Mouse (Mus musculus) myocyte (in vitro differentiated cells): ENCODE results near the gene Jmjd1c.

Experiments used
- CEBPB ChIP-seq: IDR thresholded peaks from 2 replicates; pipeline ENCODE4 v1.6.1; 2011; ENCODE audit warnings: mild to moderate bottlenecking, moderate library complexity; ENCODE audit not compliant: poor library complexity, insufficient read depth, severe bottlenecking
- E2F4 ChIP-seq: IDR thresholded peaks from one replicate; pipeline ENCODE4 v1.6.1; 2011; ENCODE audit warnings: mild to moderate bottlenecking, control low read depth, moderate library complexity; ENCODE audit not compliant: insufficient read depth
- MAX ChIP-seq: IDR thresholded peaks from one replicate; pipeline ENCODE4 v1.6.1; 2011; ENCODE audit warnings: low read depth, mild to moderate bottlenecking, control low read depth
- MYOD1 ChIP-seq, 3 experiments: IDR thresholded peaks; one replicate each; pipeline ENCODE4 v1.6.1; 2011; ENCODE audit warnings: control low read depth in 2 of 3, low read depth in 2 of 3, mild to moderate bottlenecking in 2 of 3, moderate library complexity in 1 of 3; ENCODE audit not compliant: insufficient read length in 2 of 3, control insufficient read depth in 1 of 3
- MYOG ChIP-seq, 3 experiments: IDR thresholded peaks; one replicate each; pipeline ENCODE4 v1.6.1; 2011; ENCODE audit warnings: control low read depth in 2 of 3, low read depth in 2 of 3, mild to moderate bottlenecking in 2 of 3; ENCODE audit not compliant: insufficient read length in 2 of 3, control insufficient read depth in 1 of 3, insufficient read depth in 1 of 3
- POLR2A ChIP-seq: IDR thresholded peaks from one replicate; pipeline ENCODE4 v1.6.1; 2011; ENCODE audit warnings: low read depth, mild to moderate bottlenecking, control low read depth, moderate library complexity; ENCODE audit not compliant: insufficient read length
- POLR2AphosphoS2 ChIP-seq: IDR thresholded peaks from one replicate; pipeline ENCODE4 v1.6.1; 2011; ENCODE audit warnings: low read depth, control low read depth; ENCODE audit not compliant: insufficient read length
- SRF ChIP-seq: IDR thresholded peaks from one replicate; pipeline ENCODE4 v1.6.1; 2011; ENCODE audit warnings: low read depth; ENCODE audit not compliant: control insufficient read depth, insufficient read length
- TCF12 ChIP-seq: IDR thresholded peaks from one replicate; pipeline ENCODE4 v1.6.1; 2011; ENCODE audit warnings: mild to moderate bottlenecking, control low read depth; ENCODE audit not compliant: poor library complexity, insufficient read depth, severe bottlenecking
- TCF3 ChIP-seq: IDR thresholded peaks from one replicate; pipeline ENCODE4 v1.6.1; 2011; ENCODE audit warnings: low read depth, control low read depth; ENCODE audit not compliant: insufficient read length
- USF1 ChIP-seq: IDR thresholded peaks from one replicate; pipeline ENCODE4 v1.6.1; 2011; ENCODE audit warnings: low read depth, mild to moderate bottlenecking, control low read depth, moderate library complexity

GRCm38 (mm10) chr10:67083446-67084166, 12.3 kb upstream of the Jmjd1c start:
- no peak for TF ChIP-seq POLR2A
- no peak for TF ChIP-seq CEBPB
- TF ChIP-seq USF1 = no peak
- no peak for TF ChIP-seq MAX
- no peak for TF ChIP-seq TCF12
- TF ChIP-seq E2F4 = no peak
- no peak for TF ChIP-seq POLR2AphosphoS2
- no peak for TF ChIP-seq MYOD1 (IDR thresholded peaks at IDR 0.05; ENCODE audit: control insufficient read depth in 1 of 3, insufficient read length in 2 of 3, low read depth in 2 of 3)
- TF ChIP-seq SRF = no peak
- no peak for TF ChIP-seq TCF3
- no peak for TF ChIP-seq MYOG (IDR thresholded peaks at IDR 0.05; ENCODE audit: control insufficient read depth in 1 of 3, insufficient read depth in 1 of 3, insufficient read length in 2 of 3, low read depth in 2 of 3)
